Mouse (Mus musculus) lung, postnatal 0 days (tissue): ENCODE data around the gene Pnpla2. TPM values are rescaled to one million over a fixed set of nuclear protein-coding genes. Genes with fewer than 3 reads are reported as not detected.

Experiments used
- ATAC-seq: fragments of 200-750 bp; cut with Nextera tagmentation; 2 replicates; pipeline ENCODE4 v1.8.0; 2017; ENCODE audit warnings: moderate library complexity
- DNase-seq: peaks from one replicate; pipeline ENCODE4 v3.0.0-alpha.2; 2016; ENCODE audit warnings: low spot score
- H3K27ac ChIP-seq: fragments of 300-500 bp; sonication (generic); 2 replicates; pipeline ENCODE4 v1.5.1; 2014; ENCODE audit warnings: antibody characterized with exemption, mild to moderate bottlenecking, low read length, mixed read lengths
- H3K27me3 ChIP-seq: fragments of 300-500 bp; sonication (generic); replicated peaks from 2 replicates; pipeline ENCODE4 v1.6.1; 2014; ENCODE audit warnings: low read length, mixed read lengths; ENCODE audit not compliant: insufficient read depth
- H3K36me3 ChIP-seq: fragments of 300-500 bp; sonication (generic); 2 replicates; pipeline ENCODE4 v1.6.1; 2014; ENCODE audit warnings: low read length, mixed read lengths; ENCODE audit not compliant: insufficient read depth
- H3K4me1 ChIP-seq: fragments of 300-500 bp; sonication (generic); 2 replicates; pipeline ENCODE4 v1.6.1; 2014; ENCODE audit warnings: antibody characterized with exemption, low read depth, low read length, mixed read lengths; ENCODE audit not compliant: insufficient read depth
- H3K4me2 ChIP-seq: fragments of 300-500 bp; sonication (generic); replicated peaks from 2 replicates; pipeline ENCODE4 v1.6.1; 2014; ENCODE audit warnings: low read depth, mild to moderate bottlenecking, low read length, moderate library complexity, mixed read lengths
- H3K4me3 ChIP-seq: fragments of 300-500 bp; sonication (generic); 2 replicates; pipeline ENCODE4 v1.5.1; 2014; ENCODE audit warnings: low read depth, low read length
- H3K9ac ChIP-seq: fragments of 300-500 bp; sonication (generic); replicated peaks from 2 replicates; pipeline ENCODE4 v1.6.1; 2014; ENCODE audit warnings: low read depth, mild to moderate bottlenecking
- H3K9me3 ChIP-seq: fragments of 300-500 bp; sonication (generic); 2 replicates; pipeline ENCODE4 v1.6.1; 2016; ENCODE audit warnings: low read length, mixed read lengths
- CTCF ChIP-seq: IDR thresholded peaks from 2 replicates; pipeline ENCODE4 v1.5.1; 2016; ENCODE audit warnings: antibody characterized with exemption, mild to moderate bottlenecking
- EP300 ChIP-seq: IDR thresholded peaks from 2 replicates; pipeline ENCODE4 v1.6.1; 2016; ENCODE audit warnings: antibody characterized with exemption, mild to moderate bottlenecking, control low read depth
- WGBS: fragments of 180-500 bp; shearing (Covaris S2); extraction: QIAGEN DNeasy Blood & Tissue Kit; methylation state at CpG from one replicate; pipeline ENCODE4 v1.1.7; 2014; 5-methylcytosine and 5-hydroxymethylcytosine counted together
- polyA plus RNA-seq: library from polyadenylated mRNA; unstranded; fragments of >200 nt; fragmentation: Nextera tagmentation; extraction: Ambion mirVana; gene quantifications from 2 replicates; pipeline ENCODE4 v1.2.1, GENCODE M21; 2015

The Pnpla2 gene
- polyA plus RNA-seq, 1 experiment from 2014 or later: 116 TPM

- Histone ChIP-seq H3K4me3 (no peak overlapping the region), H3K27me3 (no peaks in the 10 kb centered on the region), H3K4me2 (no peak overlapping the region), H3K9me3 (no peaks in the 10 kb centered on the region), H3K36me3 (no peaks in the 10 kb centered on the region; the same call in 1 of the 2 replicates), H3K4me1 (peaks cover 11% of the 10 kb centered on the region), H3K9ac (no peak overlapping the region), H3K27ac (no peak overlapping the region)
- ATAC-seq: no peak
- no peak for DNase-seq
- 96% methylated on average over 9 of the region's 9 CpGs for WGBS
- TF ChIP-seq EP300 (no peak), CTCF (no peak)
These were observed 24.3 kb upstream of the Pnpla2 start for GRCm38 (mm10) chr7:141430585-141431240.

- H3K4me2 ChIP-seq: no peak overlapping the region
- H3K4me1 ChIP-seq: peaks cover 12% of the 10 kb centered on the region
- H3K4me3 ChIP-seq: no peak overlapping the region
- H3K9me3 ChIP-seq: no peaks in the 10 kb centered on the region
- 90% methylated on average over 19 of the region's 19 CpGs for WGBS
- no peak for ATAC-seq
- no peak overlapping the region for H3K9ac ChIP-seq
- no peaks in the 10 kb centered on the region for H3K27me3 ChIP-seq
- no peaks in the 10 kb centered on the region; the same call in 1 of the 2 replicates for H3K36me3 ChIP-seq
- no peak for DNase-seq
- H3K27ac ChIP-seq: no peak overlapping the region
- TF ChIP-seq CTCF: no peak
- no peak for TF ChIP-seq EP300
These were observed 23.4 kb upstream of the Pnpla2 start for GRCm38 (mm10) chr7:141431434-141432185.

DNA sequence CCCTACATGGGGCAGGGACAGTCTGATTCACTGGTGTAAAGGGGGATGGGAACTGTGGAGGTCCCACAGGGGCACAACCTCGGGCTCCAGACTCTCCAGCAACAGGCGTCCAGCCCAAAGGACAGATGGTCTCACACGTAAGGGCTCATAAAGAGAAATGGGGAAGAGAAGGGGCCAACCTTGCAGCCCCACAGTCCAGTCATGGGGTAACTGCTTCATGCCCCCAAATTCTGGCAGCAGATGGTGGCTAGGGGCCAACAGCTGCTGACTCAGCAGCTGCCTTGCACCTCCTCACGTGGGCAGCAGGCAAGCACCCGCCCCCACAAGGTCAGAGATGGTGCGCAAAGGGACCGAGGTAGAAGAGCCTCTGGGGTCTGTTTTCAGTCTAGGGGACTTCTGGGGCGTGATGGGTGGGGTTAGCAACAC, 22.8 kb upstream of the Pnpla2 start:
- Histone ChIP-seq H3K36me3 (no peaks in the 10 kb centered on the region; the same call in 1 of the 2 replicates), H3K4me3 (no peak overlapping the region), H3K27me3 (no peaks in the 10 kb centered on the region), H3K9me3 (no peaks in the 10 kb centered on the region), H3K27ac (no peak overlapping the region), H3K4me1 (peaks cover 16% of the 10 kb centered on the region), H3K9ac (no peak overlapping the region), H3K4me2 (no peak overlapping the region)
- TF ChIP-seq CTCF: no peak
- no peak for TF ChIP-seq EP300
- DNase-seq (no peak), ATAC-seq (no peak)
- WGBS: 77% methylated on average over 8 of the region's 8 CpGs

DNA sequence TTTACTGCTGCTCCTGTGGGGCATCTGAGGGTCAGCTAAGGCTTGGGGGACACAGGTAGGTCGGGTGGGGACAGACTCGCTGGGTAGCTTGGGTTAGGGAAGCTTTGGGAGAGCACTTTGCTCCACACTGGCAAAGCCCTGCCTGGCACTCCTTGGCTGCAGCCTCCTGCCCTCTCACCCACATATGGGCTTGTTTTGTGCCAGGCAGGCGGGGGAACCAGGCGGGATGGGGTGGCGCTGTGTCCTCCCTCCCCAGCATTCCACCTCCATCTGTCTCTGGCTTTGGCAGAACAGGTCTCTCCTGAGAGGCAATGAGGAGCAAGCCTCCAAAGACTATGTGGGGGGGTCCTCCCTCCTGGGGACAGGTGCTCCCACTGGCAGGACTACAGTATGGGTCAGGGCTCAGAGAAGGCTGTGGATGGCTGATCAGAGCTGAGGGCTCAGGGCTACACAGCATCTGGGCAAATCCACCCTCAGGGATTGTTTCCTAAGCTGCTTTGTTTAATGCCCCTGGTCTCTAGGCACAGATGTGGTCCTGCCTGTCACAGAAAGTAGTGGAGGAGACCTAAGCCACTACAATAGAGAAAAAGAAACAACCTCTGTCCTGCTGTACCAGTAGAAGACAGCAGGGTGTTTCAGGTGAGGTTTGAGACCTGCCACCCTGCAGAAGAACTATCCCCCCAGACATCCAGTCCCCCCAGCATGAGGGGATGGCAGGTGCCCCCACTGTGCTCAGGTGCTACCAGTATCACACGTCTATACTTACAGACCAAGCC, 22.1 kb upstream of the Pnpla2 start:
- no peak for DNase-seq
- WGBS: 90% methylated on average over 6 of the region's 6 CpGs
- TF ChIP-seq CTCF: no peak
- TF ChIP-seq EP300: no peak
- Histone ChIP-seq H3K36me3 (no peaks in the 10 kb centered on the region; the same call in 1 of the 2 replicates), H3K9ac (no peak overlapping the region), H3K27ac (no peak overlapping the region), H3K4me2 (no peak overlapping the region), H3K9me3 (no peaks in the 10 kb centered on the region), H3K27me3 (no peaks in the 10 kb centered on the region), H3K4me1 (peaks cover 16% of the 10 kb centered on the region), H3K4me3 (no peak overlapping the region)
- ATAC-seq: no peak

DNA sequence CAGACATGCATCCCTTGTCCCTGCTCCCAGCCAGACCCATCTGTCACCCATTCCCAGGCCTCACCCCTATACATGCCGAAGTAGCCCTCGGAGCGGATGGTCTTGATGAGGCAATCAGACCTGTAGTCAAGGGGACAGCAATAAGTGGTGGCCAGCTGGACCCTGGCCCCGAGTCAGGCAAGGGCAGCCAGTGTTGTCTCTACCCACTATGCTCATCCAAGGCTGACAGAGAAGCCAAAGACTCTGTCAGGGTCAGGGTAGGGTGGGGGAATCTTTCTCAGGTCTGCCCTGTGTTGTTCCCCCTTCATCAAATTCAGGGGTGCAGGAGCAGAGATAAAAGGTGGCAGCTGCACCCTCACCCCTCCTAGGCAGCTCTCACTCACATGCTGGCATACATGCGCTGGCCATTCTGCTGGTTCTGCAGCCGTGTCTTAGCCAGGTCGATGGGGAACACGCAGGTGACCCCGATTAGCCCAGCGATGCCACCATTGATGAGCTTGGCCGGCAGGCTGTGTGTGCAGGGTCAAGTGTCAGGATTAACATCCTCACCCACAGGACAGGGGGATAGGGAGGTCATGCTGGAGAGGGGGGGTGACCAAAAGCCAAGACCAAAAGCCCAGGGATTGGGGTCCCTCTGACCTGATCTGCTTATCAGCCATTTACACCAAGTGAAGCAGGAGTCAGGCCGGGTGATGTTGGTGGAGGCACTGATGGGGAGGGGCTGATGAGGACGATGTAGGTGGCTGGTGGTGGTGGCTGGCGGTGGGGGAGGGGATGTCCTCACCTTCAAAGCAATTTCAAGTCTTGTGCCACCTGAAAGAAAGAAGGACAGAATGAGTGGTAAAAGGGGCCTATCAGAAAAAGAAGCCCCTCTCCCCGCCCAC, 21.2 kb upstream of the Pnpla2 start:
- H3K27me3 ChIP-seq: no peaks in the 10 kb centered on the region
- ATAC-seq (no peak), DNase-seq (no peak)
- no peak overlapping the region for H3K27ac ChIP-seq
- peaks cover 16% of the 10 kb centered on the region for H3K4me1 ChIP-seq
- H3K9me3 ChIP-seq: no peaks in the 10 kb centered on the region
- peak overlapping the region; percentile 69 for H3K4me2 ChIP-seq
- whole genome bisulfite sequencing: 73% methylated on average over 15 of the region's 15 CpGs
- TF ChIP-seq EP300 (no peak), CTCF (no peak)
- peak overlapping the region; percentile 46; the same call in 1 of the 2 replicates for H3K4me3 ChIP-seq
- H3K36me3 ChIP-seq: no peaks in the 10 kb centered on the region; the same call in 1 of the 2 replicates
- no peak overlapping the region for H3K9ac ChIP-seq
